Mouse (Mus musculus) forelimb bud, embryonic 11.5 days (tissue): ENCODE measurements around the gene Clip2.
"Not testable (repeated sequence)": the region's sequence is repeated elsewhere in the genome, so short reads cannot be mapped to it uniquely, and the experiment has no call there.

ENCODE experiments used
- DNase-seq: peaks from one replicate; pipeline ENCODE4 v3.0.0-alpha.2; 2012; ENCODE audit warnings: low read depth, low spot score

Gene Clip2

DNA sequence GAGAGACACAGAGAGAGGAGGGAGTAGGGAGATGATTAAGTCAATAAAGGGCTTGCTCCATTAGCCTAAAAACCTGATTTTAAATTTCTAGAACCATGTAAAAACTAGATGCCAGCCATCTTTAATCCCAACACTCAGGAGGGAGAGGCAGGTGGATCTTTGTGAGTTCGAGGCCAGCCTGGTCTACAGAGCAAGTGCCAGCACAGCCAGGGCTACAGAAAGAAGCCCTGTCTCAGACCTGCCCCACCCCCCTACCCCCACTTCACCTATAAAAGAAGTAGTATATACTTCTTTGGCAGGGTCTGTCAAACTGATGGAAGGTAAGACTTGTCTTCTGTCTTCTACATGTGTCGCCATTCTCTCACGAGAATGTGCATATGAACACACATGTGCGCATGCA lies 91.7 kb downstream of the Clip2 start:
- DNase-seq: no peak

- DNase-seq: no peak
These were observed 93.1 kb downstream of the Clip2 start for GRCm38 (mm10) chr5:134459096-134459495.

GRCm38 (mm10) chr5:134458416-134458815 lies 93.8 kb downstream of the Clip2 start:
- DNase-seq: no peak

- DNase-seq: no peak
These were observed 94.9 kb downstream of the Clip2 start for GRCm38 (mm10) chr5:134457371-134457770.

GRCm38 (mm10) chr5:134456503-134456962 lies 95.7 kb downstream of the Clip2 start, which contains the start of gene Gtf2ird1:
Gene Gtf2ird1, minus strand, starts transcription at chr5:134456716.
- peak; percentile 70 for DNase-seq

DNA sequence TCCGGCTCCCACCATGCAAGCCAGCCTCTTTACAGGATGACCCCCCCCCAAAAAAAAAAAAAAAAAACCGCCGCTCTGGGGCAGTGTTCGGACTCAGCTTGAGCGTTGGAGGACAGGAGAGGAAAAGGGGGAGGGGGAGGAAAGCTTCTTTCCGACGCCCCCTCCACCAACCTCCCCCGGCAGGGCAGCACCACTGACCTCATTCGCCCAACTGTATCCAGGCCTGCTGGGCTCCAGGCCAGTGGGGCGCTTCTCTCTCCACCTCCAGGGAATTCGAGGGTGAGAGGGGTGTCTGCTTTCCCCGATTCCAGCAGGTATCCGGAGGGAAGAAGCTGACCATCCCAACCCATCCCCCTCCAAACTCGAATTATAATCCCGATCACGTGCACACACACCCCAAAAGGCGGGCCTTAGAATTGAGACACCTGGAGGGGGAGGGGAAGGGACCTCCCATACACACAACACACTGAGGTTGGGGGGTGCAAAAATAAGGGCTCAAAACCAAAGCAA lies 96.3 kb downstream of the Clip2 start:
- DNase-seq: peak; percentile 81

- peak; percentile 54 for DNase-seq
These were observed 96.9 kb downstream of the Clip2 start for GRCm38 (mm10) chr5:134455186-134455895.

- no peak for DNase-seq
These were observed 97.8 kb downstream of the Clip2 start for GRCm38 (mm10) chr5:134454421-134454820.

DNA sequence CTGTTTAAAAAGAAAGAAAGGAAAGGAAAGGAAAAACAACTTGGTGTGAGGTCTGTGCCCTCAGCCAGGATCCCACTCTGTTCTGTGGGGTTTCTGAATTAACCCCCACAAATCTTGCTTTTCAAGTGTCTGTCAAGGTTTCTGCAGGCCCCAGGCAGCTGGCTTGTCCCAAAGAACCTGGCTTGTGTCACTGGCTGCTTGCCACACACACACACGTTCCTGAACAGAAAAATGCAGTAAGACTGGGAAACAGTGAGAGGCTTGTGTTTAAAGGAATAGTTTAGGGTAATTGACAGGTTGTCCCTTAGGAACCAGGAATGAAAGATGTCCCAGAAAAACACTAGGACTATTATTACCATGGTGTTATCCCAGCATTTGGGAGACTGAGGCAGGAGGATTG lies 98.7 kb downstream of the Clip2 start:
- DNase-seq: no peak

DNA sequence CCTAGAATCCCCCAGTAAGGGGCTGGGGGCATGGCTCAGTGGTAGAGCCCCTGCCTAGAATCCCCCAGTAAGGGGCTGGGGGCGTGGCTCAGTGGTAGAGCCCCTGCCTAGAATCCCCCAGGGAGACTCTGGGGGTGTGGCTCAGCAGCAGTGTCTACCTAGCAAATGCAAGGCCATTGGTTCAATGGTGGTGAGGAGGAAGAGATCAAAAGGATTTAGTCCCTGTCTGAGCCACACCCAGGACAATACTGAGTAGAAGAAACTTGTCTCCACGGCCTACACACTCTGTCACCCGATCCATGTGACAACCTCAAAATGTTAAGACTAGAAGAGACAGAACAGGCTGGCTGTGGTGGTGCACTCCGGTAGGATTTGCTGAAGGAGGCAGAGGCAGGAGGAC lies 105.5 kb downstream of the Clip2 start:
- not testable (repeated sequence) for DNase-seq

- no peak for DNase-seq
These were observed 106.3 kb downstream of the Clip2 start for GRCm38 (mm10) chr5:134445895-134446294.

- DNase-seq: no peak
These were observed 106.9 kb downstream of the Clip2 start for GRCm38 (mm10) chr5:134445208-134445831.

DNA sequence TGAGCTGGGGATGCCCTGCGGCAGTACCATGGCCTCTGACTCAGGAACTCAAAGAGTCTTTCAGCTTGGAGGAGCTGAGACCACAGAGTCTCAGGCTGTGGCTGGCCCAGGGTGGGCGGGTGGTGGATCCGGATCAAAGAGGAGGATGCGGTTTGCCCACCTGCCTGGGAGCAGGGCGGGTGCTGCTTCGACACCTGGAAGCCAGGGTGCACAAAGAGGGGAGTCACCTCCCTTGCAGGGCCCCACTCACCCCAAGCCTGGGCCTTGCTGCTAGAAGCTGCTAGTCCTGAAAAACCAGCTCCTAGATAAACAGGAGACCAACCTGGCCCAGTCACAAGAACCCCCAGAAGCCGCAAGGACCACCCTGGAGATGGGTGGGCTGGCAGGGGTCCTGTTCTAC lies 107.8 kb downstream of the Clip2 start:
- DNase-seq: no peak

DNA sequence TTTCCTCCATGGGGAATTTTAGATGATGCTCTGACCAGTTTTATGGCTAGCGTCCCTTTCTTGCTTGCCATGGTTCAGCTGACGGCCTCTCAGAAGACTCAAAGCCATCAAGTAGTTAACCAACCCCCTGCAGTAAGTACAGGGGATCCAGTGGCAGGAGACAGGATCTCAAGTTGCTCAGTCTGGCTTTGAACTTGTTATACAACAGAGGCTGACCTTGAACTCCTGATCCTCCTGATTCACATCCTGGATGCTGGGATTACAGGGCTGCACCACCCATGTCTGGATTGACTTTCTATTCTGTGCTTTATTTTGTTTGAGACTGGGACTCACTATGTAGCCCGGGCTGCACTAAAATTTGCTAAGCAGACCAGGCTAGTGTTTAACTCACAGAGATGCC lies 110.2 kb downstream of the Clip2 start:
- no peak for DNase-seq

DNA sequence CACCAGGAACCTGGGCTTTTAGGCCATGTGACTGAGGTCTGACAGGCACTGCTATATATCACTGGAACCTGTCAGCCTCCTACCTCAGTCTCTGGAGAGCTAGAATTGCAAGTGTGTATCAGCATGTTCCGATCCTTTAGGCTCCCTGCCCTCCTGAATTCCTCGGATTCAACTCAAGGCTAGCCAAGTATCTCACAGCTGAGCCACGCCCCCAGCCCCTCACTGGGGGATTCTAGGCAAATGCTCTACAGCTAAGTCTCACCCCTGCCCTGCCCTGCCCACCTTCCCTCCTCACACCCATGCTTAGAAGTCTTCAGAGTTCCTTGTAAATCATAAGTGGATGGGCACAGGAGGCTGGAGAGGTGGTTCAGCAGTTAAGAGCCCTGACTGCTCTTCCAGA lies 111.1 kb downstream of the Clip2 start:
- DNase-seq: no peak

GRCm38 (mm10) chr5:134440098-134440497 lies 112.1 kb downstream of the Clip2 start:
- no peak for DNase-seq

GRCm38 (mm10) chr5:134439481-134439880 lies 112.8 kb downstream of the Clip2 start:
- no peak for DNase-seq
